Mouse (Mus musculus) layer of hippocampus, postnatal 14 days (tissue): ENCODE data around the gene Stab1. TPM values are rescaled to one million over a fixed set of nuclear protein-coding genes. Genes with fewer than 3 reads are reported as not detected.

Experiments
- DNase-seq, 2 experiments: peaks; one replicate each; pipeline ENCODE4 v3.0.0; 2021 to 2022; ENCODE audit warnings: low spot score in 2 of 2, mixed read lengths in 1 of 2
- total RNA-seq, 2 experiments: library from RNA; stranded (reverse); gene quantifications; 2 replicates each; pipeline ENCODE4 v1.2.3; 2021

Gene Stab1
- total RNA-seq, 2 experiments from 2014 or later: 27.9 to 32.0 TPM

DNA sequence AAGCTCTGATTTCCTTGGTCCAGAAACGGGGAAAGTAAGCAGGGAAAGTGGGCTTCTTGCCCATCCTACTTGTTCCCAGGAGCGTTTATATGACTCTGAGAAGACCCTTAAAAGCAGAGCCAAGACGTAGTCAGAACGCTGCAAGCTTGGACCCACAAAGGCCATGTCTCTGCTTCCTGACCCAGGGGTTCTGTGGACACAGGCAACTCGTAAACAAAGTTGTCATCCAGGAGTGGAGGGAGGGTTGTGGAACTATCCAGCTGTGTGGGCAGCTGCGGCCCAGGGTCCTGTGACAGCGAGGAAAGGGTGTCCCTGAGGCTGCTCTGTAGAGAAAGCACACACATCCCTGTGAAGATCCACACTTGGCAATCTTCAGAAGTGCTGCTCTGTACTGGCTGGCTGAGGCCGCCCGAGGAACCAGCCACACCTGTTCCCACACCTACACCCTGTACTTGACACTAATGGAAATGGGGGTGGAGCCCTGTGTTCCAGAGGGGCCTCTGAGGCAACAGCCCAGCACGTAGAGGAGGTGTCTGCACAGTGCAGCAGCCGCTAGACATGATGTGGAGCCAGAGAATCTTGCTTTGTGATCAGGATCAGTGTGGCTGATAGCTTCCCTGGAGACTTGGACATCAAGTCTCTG lies 35.3 kb downstream of the Stab1 start:
- no peak for DNase-seq

DNA sequence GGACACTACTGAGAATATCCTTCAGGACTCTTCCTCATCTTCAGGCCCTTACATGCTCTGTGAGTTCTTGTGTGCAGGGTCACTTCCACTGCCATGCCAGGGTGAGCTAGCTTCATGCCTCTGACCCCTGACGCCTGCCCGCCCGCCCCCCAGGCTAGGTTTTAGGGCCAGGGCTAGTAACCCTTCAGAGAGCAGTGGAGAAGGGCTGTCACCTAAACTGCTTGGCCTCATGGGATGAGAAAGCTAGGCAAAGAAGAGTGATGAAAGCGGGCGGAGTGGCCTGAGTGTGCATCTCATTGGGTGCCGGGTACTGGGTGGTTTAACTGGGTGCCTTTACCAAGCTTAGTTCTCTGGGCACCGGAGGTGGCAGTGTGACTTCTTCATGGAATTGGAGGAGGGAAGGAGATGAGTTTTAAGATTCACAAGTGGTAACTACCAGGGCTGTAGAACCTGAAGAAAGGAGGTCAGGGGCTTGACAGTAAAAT lies 35.9 kb downstream of the Stab1 start:
- no peak for DNase-seq

DNA sequence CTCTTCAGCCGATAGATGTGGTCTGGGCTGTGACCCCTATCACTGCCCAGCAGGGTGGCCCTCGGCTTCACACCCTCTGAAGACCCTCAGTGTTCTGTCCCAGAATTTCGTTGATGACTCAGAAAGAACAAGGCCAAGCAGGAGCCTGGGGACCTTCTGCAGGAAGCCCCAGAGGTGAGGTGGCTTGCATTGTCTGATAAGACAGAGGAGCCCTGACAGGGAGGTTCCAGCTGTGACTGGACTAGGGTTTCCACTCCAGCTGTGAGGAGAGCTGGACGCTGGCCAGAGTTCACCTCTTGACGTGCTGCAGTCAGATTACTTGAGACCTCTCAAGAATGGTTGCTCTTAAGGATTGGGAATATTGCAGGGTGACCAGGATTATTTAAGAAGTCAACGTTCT lies 36.4 kb downstream of the Stab1 start:
- DNase-seq: no peak

DNA sequence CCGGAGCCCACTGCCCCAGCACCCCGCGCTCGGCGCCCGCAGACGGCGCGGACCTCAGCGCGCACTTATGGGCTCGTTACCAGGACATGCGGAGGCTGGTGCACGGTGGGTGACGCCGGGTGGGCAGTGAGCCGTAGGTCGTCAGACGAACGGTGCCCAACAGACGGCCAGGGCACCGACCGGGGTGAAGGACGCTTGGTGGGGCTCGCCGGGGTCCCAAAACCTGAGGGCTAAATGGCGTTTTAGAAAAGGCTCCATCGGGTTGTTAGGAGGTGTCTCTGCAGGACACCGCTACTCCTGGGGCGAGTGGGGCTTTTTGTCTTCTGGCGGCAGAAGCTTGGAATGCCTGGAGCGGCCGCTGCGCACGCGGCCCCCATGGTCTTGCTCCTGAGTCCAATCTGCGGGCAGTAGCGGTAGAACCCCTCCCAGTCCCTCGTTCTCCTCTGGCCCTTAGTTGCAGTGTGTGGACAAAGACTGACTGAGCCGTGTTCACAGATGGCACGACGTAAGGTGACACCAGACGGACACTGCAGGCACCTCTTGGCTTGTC lies 37.1 kb downstream of the Stab1 start:
- DNase-seq: no peak

DNA sequence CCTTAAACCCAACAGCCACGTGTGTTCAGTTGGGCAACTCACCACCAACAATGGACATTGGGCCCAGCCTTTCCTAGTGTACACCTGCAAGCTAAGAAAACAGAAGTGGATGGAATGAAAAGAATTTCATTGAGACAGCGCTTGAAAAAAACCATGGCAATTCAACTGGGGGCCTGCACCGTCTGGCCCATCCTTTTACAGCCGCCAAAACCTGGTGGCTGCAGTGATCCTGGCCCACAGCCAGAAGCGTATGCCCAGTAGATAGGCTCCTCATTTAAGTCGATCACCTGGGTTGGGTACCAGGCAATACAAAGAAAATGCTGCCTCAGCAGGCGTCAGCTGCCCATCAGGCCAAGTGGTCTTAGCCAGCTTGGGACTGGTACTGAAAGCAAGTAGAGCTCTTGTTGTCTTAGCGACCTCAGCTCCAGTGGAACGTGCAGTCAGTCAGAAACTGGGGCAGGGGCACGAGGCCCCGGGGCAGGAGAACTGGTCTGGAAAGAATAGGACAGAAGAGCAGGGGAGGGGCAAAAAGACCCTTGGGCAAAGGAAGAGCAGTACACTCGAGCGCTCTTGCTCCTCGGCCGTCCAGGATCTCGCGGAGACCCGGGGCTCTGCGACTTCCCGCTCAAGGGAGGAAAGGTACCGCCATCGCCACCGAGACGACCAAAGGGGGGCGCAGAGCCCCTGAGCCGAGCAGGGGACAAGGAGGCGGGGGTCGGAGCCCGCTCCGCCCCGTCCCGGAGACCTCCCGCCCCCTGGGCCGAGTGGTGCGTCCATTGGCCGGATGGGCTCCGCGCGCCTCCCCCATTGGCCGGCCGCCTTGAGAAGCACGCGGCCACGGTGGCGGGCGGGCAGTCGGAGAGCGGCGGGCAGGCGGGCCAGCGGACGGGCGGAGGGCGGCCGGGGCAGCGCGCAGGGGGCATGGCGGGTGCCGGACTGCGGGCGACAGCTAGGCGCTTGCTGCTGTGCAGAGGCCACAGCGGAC lies 37.9 kb downstream of the Stab1 start, which contains the start of gene Nt5dc2:
Nt5dc2 (plus strand) TSS at position 818 of the 985 bp plus-strand sequence.
- DNase-seq: peak; percentile 74 to 85

DNA sequence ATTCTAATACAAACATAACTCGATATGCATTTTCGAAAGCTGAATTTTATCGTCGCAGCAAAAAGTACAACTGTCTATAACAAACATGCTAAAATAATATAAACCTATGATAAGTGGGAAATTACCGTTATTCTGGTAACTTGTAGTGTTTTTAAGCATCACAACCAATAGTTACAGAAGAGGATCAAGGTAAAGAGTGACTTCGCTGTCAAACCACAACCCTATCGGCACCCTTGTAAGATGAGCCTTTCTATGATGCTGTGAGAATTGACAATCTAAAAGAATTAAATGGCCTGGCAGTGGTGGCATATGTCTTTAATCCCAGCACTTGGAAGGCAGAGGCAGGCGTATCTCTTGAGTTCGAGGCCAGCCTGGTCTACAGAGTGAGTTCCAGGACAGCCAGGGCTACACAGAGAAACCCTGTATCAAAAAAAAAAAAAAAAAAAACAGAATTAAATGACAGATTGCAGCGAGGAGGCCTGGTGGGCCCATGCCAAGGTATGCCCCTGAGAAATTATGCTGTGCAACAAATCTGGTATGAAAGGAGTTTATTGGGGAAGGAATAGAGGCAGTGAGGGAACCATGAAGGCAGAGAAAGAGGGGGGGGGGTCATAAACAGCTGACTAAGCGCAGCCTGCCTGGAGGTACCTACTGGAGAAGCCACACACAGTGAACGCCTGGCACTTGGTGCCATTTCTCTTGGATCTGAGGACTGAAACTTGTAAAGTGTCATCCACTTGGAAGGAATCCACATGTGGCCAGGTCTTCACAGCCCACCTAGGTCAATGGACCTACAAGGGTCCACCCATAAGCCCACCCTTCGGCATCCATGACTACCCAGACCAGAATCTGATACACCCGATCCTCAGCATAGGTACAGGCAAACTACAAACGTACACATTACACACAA lies 38.9 kb downstream of the Stab1 start:
- no peak for DNase-seq

DNA sequence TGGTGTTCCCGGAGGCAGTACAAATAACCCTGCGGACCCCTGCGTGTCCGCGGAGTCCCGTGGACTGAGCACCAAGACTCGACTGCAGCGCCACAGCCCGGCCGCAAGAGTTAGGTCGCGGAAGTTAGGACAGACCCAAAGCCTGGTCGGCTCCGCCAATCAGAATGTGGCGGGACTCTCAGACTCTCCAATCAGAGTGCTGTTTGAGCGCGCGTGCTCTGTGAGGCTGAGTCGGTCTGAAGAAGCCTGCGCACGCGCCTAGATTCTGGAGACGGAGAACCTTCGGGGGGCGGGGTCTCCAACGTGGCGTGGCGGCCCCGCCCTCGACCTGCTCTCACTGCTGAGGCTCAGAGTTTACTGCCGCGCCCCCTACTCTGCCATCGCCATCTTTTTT lies 39.6 kb downstream of the Stab1 start, which contains the start of gene Smim4:
Smim4 (minus strand) TSS at position 131 of the 394 bp plus-strand sequence.
- DNase-seq: peak; percentile 92 to 98

DNA sequence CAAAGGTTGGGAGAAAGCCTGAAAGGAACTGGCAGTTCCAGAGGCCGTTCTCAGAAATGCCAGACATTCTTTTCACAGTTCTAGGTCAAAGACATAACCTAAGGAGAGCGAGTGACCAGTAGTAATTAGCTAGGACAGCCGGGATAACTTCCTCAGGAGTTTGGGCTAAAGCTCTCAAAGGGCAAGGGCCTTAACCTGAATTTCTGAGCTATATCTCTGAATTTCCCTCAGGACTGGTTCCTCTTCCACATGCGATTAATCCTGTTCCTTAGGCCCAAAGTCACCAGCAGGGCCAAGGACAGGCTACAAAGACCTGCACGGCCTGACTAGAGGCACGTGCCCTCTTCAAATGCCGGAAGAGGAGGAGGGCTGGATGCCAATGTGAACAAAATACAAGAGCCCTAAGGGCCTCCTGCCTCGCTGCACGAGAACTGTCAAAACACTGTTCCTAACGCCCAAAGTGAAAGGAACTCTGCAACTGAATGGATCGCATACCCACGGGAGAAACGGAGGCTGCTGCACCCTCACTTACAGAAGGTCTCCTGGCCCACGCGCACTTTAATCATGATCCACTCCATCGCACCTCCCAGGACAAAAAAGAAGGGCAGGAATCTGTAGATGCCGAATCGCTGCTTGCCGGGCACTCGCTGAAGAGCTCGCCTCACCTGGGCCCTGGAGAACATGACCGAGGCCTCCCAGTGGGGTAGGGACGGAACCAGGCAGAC lies 40.2 kb downstream of the Stab1 start:
- no peak for DNase-seq

DNA sequence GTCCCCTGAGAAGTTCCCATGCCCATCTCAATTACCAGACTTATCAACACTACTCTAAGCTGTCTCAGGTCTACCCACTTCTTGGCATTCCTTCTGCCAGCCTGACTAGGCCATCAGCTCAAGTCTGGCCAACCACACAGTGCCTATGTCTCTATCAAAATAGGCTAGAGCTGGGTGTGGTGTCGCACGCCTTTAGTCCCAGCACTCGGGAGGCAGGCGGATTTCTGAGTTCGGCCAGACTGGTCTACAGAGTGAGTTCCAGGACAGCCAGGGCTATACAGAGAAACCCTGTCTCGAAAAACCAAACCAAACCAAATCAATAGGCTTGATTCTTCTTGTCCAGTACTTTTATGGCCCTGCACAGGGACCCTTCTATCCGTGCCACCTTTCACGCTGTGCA lies 41.6 kb downstream of the Stab1 start:
- DNase-seq: no peak

DNA sequence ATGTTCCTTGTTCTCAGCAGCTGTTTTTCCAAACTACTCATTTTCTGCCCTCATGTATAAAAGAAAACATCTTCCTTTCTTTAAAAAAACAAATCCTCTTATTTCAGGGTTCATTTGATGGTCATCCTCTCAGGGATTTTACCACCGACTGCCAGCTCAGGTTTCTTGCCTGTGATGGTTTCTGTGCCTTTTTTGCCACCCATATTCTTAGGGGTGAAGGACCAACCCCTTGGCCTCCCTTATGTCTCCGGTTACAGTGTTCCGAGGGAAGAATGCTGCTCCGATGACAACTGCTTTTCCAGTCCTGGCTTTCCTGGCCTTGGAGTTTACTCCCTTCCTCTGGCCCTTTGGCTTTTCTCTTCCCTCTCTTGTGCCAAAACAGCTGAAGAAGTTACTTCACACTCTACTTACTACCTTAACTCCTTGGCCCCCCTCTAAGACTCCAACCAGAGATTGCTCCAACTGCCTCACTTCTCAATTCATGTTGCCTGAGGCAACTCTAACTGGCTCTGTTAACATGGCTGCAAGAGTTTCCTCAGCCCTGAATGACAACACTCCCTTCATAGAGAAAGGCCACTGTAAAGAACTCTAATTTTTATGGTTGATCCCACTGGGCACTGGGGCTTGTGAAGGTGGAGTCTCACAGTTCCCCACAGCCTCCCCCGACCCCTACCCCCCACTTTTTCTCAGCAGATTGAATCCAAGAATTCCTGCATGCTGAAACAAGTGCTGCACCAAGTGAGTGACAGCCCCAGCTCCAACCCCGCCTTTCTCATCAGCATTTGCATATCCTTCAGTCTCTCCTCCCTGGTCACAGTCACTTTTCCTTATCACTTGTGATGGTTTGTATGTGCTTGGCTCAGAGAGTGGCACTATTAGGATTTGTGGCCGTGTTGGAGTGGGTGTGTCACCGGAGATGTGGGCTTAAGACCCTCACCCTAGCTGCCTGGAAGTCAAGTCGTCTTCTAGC lies 43.0 kb downstream of the Stab1 start:
- DNase-seq: no peak

DNA sequence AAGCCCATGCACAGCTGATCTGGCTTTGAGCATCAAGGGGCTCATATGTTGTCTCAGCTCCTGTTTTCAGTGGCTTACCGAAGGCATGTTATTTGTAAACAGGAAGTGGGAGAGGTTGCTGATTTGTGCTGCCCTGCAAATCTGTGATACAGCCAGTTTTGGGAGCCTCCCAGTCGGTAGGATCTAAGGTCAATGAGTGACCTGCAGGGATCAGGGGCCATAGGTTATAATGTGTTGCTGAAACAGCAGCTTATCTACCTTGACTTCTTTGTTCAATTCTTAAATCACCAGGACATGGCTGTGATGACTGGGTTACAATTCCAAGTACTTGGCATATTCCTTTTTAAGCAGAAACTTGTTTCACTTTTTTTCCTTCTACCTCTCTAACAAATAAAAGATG lies 52.9 kb downstream of the Stab1 start:
- DNase-seq: no peak

DNA sequence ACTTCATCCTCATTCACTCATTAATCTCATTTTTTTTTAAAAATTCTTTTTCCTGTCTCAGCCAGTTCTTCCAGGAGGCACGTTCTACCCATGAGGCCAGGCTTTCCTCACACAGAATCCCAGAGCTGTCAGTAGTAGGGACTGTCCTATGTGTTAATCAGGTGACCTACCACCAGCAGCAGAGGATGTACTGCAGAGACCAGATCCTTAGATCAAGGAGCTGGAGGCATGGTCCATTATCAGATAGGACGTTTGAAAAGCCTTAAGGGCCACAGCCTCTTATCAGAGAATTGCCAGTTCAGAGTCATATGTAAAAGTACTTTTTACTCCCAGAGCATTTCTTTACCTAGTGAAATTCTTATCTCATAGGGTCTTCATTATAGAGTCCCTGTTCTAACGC lies 54.4 kb downstream of the Stab1 start:
- DNase-seq: no peak

DNA sequence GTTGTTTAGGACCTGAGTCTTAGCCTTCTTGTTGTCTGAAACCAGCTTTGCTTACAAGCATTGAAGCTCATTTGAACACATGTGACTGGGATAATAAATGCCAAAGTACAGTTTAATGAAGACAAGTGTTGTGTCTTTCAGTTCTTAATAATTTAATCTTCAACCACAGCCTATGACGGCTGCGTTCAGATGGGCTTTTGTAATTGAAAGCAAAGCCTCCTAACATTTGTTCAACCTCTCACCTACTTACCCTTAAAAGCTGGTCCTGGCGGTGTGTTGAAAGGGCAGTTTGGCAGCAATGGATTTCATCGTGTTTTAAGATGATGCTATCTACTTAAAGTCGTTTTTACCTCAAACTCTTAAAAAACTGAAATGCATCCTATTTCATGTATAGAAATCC lies 56.3 kb downstream of the Stab1 start:
- no peak for DNase-seq

DNA sequence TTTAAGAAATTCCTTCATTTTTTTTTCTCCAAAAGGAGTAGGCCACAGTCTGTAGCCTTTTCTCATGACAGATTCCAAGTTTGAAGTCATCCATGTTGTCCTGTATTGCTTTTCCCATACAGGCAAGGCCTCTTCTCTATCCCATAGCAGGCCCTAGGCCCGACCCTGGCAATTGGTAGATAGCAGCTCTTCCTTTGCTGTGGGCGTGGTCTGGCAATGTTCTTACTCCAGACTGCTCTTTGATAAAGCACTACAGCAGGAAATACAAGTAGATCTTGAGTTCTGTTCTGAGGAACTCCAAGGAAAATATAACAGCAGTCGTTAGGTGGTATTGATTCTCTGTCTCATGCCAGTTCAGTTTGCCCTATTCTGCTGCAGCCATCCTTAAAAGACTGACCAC lies 57.8 kb downstream of the Stab1 start:
- no peak for DNase-seq

DNA sequence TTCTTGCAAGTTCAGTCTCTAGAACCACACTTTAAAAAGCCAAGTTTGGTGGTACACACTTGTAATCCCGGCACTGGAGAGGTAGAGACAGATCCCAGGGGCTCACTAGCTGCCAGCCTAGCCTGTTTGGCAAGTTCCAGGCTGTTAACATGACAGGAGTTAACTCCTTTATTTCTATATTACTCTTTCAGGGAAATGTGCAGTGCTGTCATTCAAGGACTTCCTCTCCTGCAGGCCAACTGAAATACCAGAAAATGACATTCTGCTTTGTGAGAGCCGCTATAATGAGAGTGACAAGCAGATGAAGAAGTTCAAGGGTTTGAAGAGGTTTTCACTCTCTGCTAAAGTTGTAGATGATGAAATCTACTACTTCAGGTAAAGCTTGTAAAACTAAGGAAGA lies 63.3 kb downstream of the Stab1 start:
- DNase-seq: no peak

DNA sequence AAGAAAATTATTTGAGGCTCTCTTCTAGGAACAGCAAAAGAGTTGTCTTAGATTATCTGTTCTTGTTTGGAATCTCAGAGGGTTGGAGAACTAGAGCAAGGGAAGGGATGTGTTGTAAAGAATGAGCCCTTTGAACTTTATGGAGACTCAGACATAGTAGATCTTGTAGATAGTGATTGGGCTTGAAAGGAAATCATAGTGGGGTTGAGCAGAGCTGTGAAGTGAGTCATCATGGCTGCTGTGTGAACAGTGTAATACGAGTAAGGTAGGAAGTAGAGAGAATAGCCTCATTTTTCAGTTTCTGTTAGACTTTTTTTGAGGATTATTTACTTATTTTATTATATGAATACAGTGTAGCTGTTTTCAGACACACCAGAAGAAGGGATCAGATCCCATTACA lies 78.5 kb downstream of the Stab1 start:
- no peak for DNase-seq
